Mouse (Mus musculus): ENCODE measurements around the gene C1qtnf9. TPM values are rescaled to one million over a fixed set of nuclear protein-coding genes. Genes with fewer than 3 reads are reported as not detected.
A peak's percentile ranks its signal among the peaks of the same experiment; 100 is the strongest.

C1qtnf9 gene
- total and polyA plus RNA-seq, 3 experiments = not detected

GRCm38 (mm10) chr14:60790103-60790502, 22.2 kb downstream of the C1qtnf9 start:
- Histone ChIP-seq H3K9ac (ENCODE audit: control insufficient read depth, low read depth, low read length, poor library complexity, severe bottlenecking) (no peak overlapping the region), H3K27me3 (ENCODE audit: control insufficient read depth in 1 of 2, insufficient read depth in 2 of 2, low read length in 2 of 2) (no peaks in the 10 kb centered on the region), H3K4me3 (ENCODE audit: control insufficient read depth in 1 of 2, insufficient read depth in 1 of 2, low read depth in 2 of 2, low read length in 2 of 2) (no peak overlapping the region), H3K79me2 (ENCODE audit: control insufficient read depth, insufficient read depth, low read length, poor library complexity) (peaks cover 1% of the 10 kb centered on the region; the same call in 1 of the 2 replicates), H3K9me3 (replicated peaks; ENCODE audit: insufficient read depth, low read length) (no peaks in the 10 kb centered on the region), H3K36me3 (ENCODE audit: control insufficient read depth in 1 of 2, insufficient read depth in 2 of 2, low read length in 2 of 2) (peaks cover 0 to 3% of the 10 kb centered on the region in 2 experiments; a peak in 2 of 4 replicates), H3K4me1 (ENCODE audit: control insufficient read depth in 1 of 2, insufficient read depth in 2 of 2, low read length in 2 of 2) (no peaks in the 10 kb centered on the region), H3K27ac (ENCODE audit: control insufficient read depth, low read depth, low read length) (no peak overlapping the region)
- peak; percentile 68 for DNase-seq (ENCODE audit: low read depth, low spot score)
- peak; percentile 63 to 72 (median 68) for TF ChIP-seq CTCF (IDR thresholded peaks at IDR 0.05 in 2 of 3, conservative IDR thresholded peaks at IDR 0.05 in 1 of 3; ENCODE audit: control insufficient read depth in 1 of 3, insufficient read depth in 1 of 3, low read depth in 2 of 3, low read length in 3 of 3, poor library complexity in 1 of 3, severe bottlenecking in 1 of 3)
- TF ChIP-seq RAD21 (IDR thresholded peaks at IDR 0.05; ENCODE audit: low read depth, low read length) = peak; percentile 42
- TF ChIP-seq SMC3 (IDR thresholded peaks at IDR 0.05; ENCODE audit: low read depth, low read length) = peak; percentile 44
- no peak for TF ChIP-seq USF2 (IDR thresholded peaks at IDR 0.05; ENCODE audit: borderline replicate concordance in 1 of 2, insufficient read depth in 1 of 2, low read depth in 1 of 2, low read length in 2 of 2)

- Histone ChIP-seq H3K4me1 (ENCODE audit: control insufficient read depth in 1 of 2, insufficient read depth in 2 of 2, low read length in 2 of 2) (no peaks in the 10 kb centered on the region), H3K4me3 (ENCODE audit: control insufficient read depth in 1 of 2, insufficient read depth in 1 of 2, low read depth in 2 of 2, low read length in 2 of 2) (no peak overlapping the region), H3K9me3 (replicated peaks; ENCODE audit: insufficient read depth, low read length) (no peaks in the 10 kb centered on the region), H3K9ac (ENCODE audit: control insufficient read depth, low read depth, low read length, poor library complexity, severe bottlenecking) (no peak overlapping the region), H3K36me3 (ENCODE audit: control insufficient read depth in 1 of 2, insufficient read depth in 2 of 2, low read length in 2 of 2) (peaks cover 0 to 3% of the 10 kb centered on the region in 2 experiments; a peak in 2 of 4 replicates), H3K27ac (ENCODE audit: control insufficient read depth, low read depth, low read length) (no peak overlapping the region), H3K79me2 (ENCODE audit: control insufficient read depth, insufficient read depth, low read length, poor library complexity) (no peaks in the 10 kb centered on the region), H3K27me3 (ENCODE audit: control insufficient read depth in 1 of 2, insufficient read depth in 2 of 2, low read length in 2 of 2) (no peaks in the 10 kb centered on the region)
- TF ChIP-seq MEF2A (IDR thresholded peaks at IDR 0.05; ENCODE audit: extremely low read depth, insufficient replicate concordance, low read depth, low read length, poor library complexity, severe bottlenecking) (no peak), GABPA (IDR thresholded peaks at IDR 0.05; ENCODE audit: low read depth, low read length) (no peak)
- no peak for DNase-seq (ENCODE audit: low read depth, low spot score)
Observed at GRCm38 (mm10) chr14:60796600-60797322, 28.8 kb downstream of the C1qtnf9 start.

- peak; percentile 67 for DNase-seq (ENCODE audit: low read depth, low spot score)
- H3K9ac ChIP-seq (ENCODE audit: control insufficient read depth, low read depth, low read length, poor library complexity, severe bottlenecking) = no peak overlapping the region
- H3K79me2 ChIP-seq (ENCODE audit: control insufficient read depth, insufficient read depth, low read length, poor library complexity) = no peaks in the 10 kb centered on the region
- H3K4me1 ChIP-seq (ENCODE audit: control insufficient read depth in 1 of 2, insufficient read depth in 2 of 2, low read length in 2 of 2) = no peaks in the 10 kb centered on the region
- no peaks in the 10 kb centered on the region for H3K9me3 ChIP-seq (replicated peaks; ENCODE audit: insufficient read depth, low read length)
- no peaks in the 10 kb centered on the region for H3K27me3 ChIP-seq (ENCODE audit: control insufficient read depth in 1 of 2, insufficient read depth in 2 of 2, low read length in 2 of 2)
- TF ChIP-seq MYC (IDR thresholded peaks at IDR 0.05; ENCODE audit: low read depth, low read length) (no peak), MYB (IDR thresholded peaks at IDR 0.05; ENCODE audit: low read depth, low read length) (no peak), EP300 (IDR thresholded peaks at IDR 0.05; ENCODE audit: low read depth in 1 of 2, low read length in 2 of 2) (peak in 1 of 2 experiments; percentile 12; a peak in 1 of 4 replicates), MAFK (IDR thresholded peaks at IDR 0.05; ENCODE audit: borderline replicate concordance, low read depth, low read length) (no peak), TAL1 (IDR thresholded peaks at IDR 0.05; ENCODE audit: low read length) (no peak), MXI1 (IDR thresholded peaks at IDR 0.05; ENCODE audit: low read depth, low read length) (no peak), ELF1 (IDR thresholded peaks at IDR 0.05; ENCODE audit: low read depth, low read length) (no peak), GATA1 (IDR thresholded peaks at IDR 0.05; ENCODE audit: low read depth, low read length) (0 out of 2 replicates have a peak, but pooled peaks have one; percentile 32), POLR2A (IDR thresholded peaks at IDR 0.05; ENCODE audit: control insufficient read depth in 1 of 2, insufficient read depth in 1 of 2, low read depth in 1 of 2, low read length in 2 of 2, poor library complexity in 1 of 2) (no peak), ETS1 (IDR thresholded peaks at IDR 0.05; ENCODE audit: low read depth, low read length) (0 out of 2 replicates have a peak, but pooled peaks have one; percentile 15)
- no peak overlapping the region for H3K27ac ChIP-seq (ENCODE audit: control insufficient read depth, low read depth, low read length)
- H3K4me3 ChIP-seq (ENCODE audit: control insufficient read depth in 1 of 2, insufficient read depth in 1 of 2, low read depth in 2 of 2, low read length in 2 of 2) = no peak overlapping the region
- peaks cover 0 to 3% of the 10 kb centered on the region in 2 experiments; a peak in 1 of 4 replicates for H3K36me3 ChIP-seq (ENCODE audit: control insufficient read depth in 1 of 2, insufficient read depth in 2 of 2, low read length in 2 of 2)
Observed at GRCm38 (mm10) chr14:60797596-60797995, 29.7 kb downstream of the C1qtnf9 start.

Data from MEL (cell line).